Mouse (Mus musculus) cerebellum, adult 9-11 months (tissue): ENCODE data around the gene Cmbl.

Experiments
- DNase-seq: peaks from one replicate; pipeline ENCODE4 v3.0.0; 2022

The Cmbl gene

GRCm38 (mm10) chr15:31627277-31628154, 62.3 kb downstream of the Cmbl start:
- DNase-seq = no peak

DNA sequence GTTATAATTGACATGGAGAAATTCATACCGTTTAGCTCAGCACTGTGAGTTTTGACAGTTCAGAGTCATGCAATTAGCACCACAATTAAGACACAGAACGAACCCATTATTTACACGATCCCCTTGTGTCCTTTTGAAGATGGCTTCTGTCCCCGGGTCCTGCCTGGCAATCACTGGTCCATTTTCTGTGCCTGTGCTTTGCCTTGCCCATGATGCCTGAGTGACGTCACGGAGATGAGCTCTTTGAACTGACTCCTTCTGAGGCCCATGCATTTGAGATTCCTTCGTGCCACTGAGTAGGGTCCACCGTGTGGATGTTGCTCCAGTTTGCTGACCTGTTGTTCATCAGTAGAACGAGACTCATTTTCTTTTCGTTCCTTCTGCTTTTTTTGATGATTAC, 63.0 kb downstream of the Cmbl start:
- DNase-seq = no peak

- DNase-seq = no peak
Observed at GRCm38 (mm10) chr15:31629556-31629955, 64.4 kb downstream of the Cmbl start.

- no peak for DNase-seq
Observed at GRCm38 (mm10) chr15:31631396-31631858, 66.2 kb downstream of the Cmbl start.

DNA sequence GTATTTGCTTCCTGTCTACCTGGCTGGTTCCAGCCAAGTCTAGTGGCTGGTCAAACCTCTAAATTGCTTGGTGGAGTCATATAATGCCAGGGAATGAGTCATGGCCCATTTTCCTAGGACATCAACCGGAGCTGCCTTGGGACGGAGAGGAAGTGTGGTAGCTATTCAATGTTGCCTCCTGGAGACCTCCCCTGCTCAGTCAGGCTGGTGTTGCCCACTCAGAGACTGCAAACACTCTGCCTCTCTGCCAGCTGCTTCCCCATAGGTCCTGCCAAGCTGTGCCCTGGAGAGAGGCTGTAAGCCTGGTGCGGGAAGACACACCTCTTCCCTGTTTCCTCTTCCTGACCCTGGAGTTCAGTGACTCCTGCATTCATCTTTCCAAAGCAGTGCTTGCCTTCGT, 67.3 kb downstream of the Cmbl start:
- DNase-seq = no peak

DNA sequence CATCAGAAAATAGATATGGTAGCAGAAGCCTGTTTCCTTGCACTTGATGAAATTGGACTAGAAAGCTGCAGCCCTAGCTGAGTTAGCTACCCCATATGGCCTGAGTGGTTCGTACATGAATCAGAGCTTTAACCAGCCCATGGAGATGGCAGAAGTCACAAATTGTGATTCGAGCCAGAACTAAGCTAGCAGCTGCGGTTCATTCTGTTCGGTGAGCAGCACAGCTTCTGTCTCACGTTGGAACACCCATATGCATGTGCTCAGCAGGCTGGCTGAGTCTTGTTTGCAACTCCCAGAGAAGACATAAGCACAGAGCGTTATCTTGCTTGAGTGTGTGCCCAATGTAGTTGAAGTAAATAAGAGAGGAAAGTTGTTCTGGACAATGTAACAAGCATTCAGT, 69.4 kb downstream of the Cmbl start:
- DNase-seq = no peak

- no peak for DNase-seq
Observed at GRCm38 (mm10) chr15:31636091-31636595, 71.0 kb downstream of the Cmbl start.
